Mouse (Mus musculus) testis, adult 2 months (tissue): ENCODE measurements at regions not wholly inside any gene's neighbourhood (a gene's known extent, or its start where the extent isn't known, plus 50 kb on each side); places are given as distances from the start of the nearest gene placed in this dataset.

Source experiments
- CTCF ChIP-seq: fragments of 200-500 bp; IDR thresholded peaks from 2 replicates; pipeline ENCODE4 v1.5.1; 2012; ENCODE audit warnings: low read depth, mild to moderate bottlenecking, inconsistent platforms, low read length, moderate library complexity; ENCODE audit not compliant: control insufficient read depth, insufficient read depth, insufficient replicate concordance
- POLR2A ChIP-seq: fragments of 200-500 bp; IDR thresholded peaks from 2 replicates; pipeline ENCODE4 v1.6.1; 2012; ENCODE audit warnings: low read depth, mild to moderate bottlenecking, inconsistent platforms, low read length, moderate library complexity; ENCODE audit not compliant: control insufficient read depth

DNA sequence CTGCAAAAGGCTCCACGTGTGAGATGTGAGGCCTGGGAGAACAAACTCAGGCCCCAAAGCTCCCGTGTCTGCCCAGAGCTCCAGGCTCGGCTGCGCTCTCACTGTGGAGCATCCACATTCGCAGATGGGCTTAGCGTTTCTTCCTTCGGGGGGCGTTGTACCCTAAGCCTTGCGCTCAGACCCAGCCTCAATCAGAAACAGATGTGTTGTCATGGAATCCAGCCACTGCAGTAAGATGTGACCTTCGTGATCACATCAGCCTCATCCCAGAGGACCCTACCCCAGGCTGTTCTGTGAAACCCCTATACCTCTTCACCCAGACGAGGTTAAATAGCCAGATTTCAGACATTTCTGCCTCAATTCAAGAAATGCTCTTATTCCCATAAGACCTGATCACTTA, 260.1 kb downstream of the Cxcl12 start:
- TF ChIP-seq CTCF (no peak), POLR2A (no peak)
